7 mouse cellular contexts compared by ENCODE assay signal in genomic region chr17:84419326-84420275, GRCm38 (mm10). TPM values are rescaled to one million over a fixed set of nuclear protein-coding genes. Genes with fewer than 3 reads are reported as not detected.
DNase-seq lines count a peak whose midpoint lies in the region; ATAC-seq lines count a peak whose summit lies in the region.

No protein-coding gene starts in this region.

- H3K36me3 ChIP-seq in lung, embryonic 15.5 days, result peaks cover 11% of the 10 kb centered on the region
- peaks cover 58% of the 10 kb centered on the region for H3K36me3 ChIP-seq in embryonic facial prominence, embryonic 10.5 days (replicated peaks)

- WGBS in lung, embryonic 15.5 days, result 43% methylated on average over 11 of the region's 11 CpGs
- 71% methylated on average over 11 of the region's 11 CpGs for WGBS in embryonic facial prominence, embryonic 10.5 days

- no peaks in the 10 kb centered on the region for H3K9me3 ChIP-seq in lung, embryonic 15.5 days
- no peaks in the 10 kb centered on the region for H3K9me3 ChIP-seq in embryonic facial prominence, embryonic 10.5 days

- DNase-seq in lung, postnatal 14 days, result no peak
- no peak for DNase-seq in embryonic facial prominence, embryonic 10.5 days (ENCODE audit: low spot score)
- peak; percentile 77 for DNase-seq in layer of hippocampus, adult 9-10 months (ENCODE audit: low spot score)
- DNase-seq in kidney, adult 9 months, result no peak

- ATAC-seq in lung, embryonic 15.5 days (ENCODE audit: borderline replicate concordance, extremely low read depth, low FRiP score, low TSS enrichment), result peak; percentile 57; the same call in 1 of the 2 replicates
- peak; percentile 96 for ATAC-seq in megakaryocyte progenitor cell, adult 5-6 weeks (replicated peaks; ENCODE audit: poor library complexity)
- no peak for ATAC-seq in cerebellum, adult (ENCODE audit: insufficient number of reproducible peaks, low FRiP score, low TSS enrichment)

- H3K27me3 ChIP-seq in lung, embryonic 15.5 days, result no peaks in the 10 kb centered on the region
- H3K27me3 ChIP-seq in embryonic facial prominence, embryonic 10.5 days (replicated peaks; ENCODE audit: low read depth, poor library complexity, severe bottlenecking), result no peaks in the 10 kb centered on the region

- no peak overlapping the region for H3K4me3 ChIP-seq in lung, embryonic 15.5 days
- H3K4me3 ChIP-seq in embryonic facial prominence, embryonic 10.5 days, result no peak overlapping the region

- peaks cover 8% of the 10 kb centered on the region; the same call in 1 of the 2 replicates for H3K4me1 ChIP-seq in lung, embryonic 15.5 days
- H3K4me1 ChIP-seq in embryonic facial prominence, embryonic 10.5 days, result peaks cover 10% of the 10 kb centered on the region

- H3K4me2 ChIP-seq in lung, embryonic 15.5 days, result no peak overlapping the region

- H3K9ac ChIP-seq in lung, embryonic 15.5 days, result no peak overlapping the region

- H3K27ac ChIP-seq in lung, embryonic 15.5 days, result peak overlapping the region; percentile 79
- H3K27ac ChIP-seq in embryonic facial prominence, embryonic 10.5 days (replicated peaks), result peak overlapping the region; percentile 32; the same call in 1 of the 2 replicates

RNA-seq across cellular contexts. Expression of gene Thada, which starts 46.4 kb away (rescaled TPM):
- polyA plus RNA-seq in lung, embryonic 15.5 days (2015; fragmentation: Nextera tagmentation; extraction: Ambion mirVana), result 8.3 and 10.0 TPM in 2 replicates
- 13.0 and 13.3 TPM in 2 replicates for polyA plus RNA-seq in embryonic facial prominence, embryonic 10.5 days (2016; fragmentation: Nextera tagmentation; extraction: Ambion mirVana)
- 28.2 and 32.7 TPM in 2 replicates for total RNA-seq in megakaryocyte progenitor cell, adult 5-6 weeks (2015)
- total RNA-seq in megakaryocyte progenitor cell, adult 5-6 weeks (2017), result 27.1 and 33.8 TPM in 2 replicates
